Mouse (Mus musculus): Measurements from ENCODE around the gene Miga2. TPM values are rescaled to one million over a fixed set of nuclear protein-coding genes. Genes with fewer than 3 reads are reported as not detected.
A peak's percentile ranks its signal among the peaks of the same experiment; 100 is the strongest.

Gene Miga2
- polyA plus RNA-seq (2012; rRNA removed) (28.9 and 37.3 TPM in 2 replicates), polyA plus RNA-seq (2014; fragmentation: Nextera tagmentation; extraction: Ambion mirVana) (20.5 and 21.7 TPM in 2 replicates)

GRCm38 (mm10) chr2:30363773-30364650 lies at the start of gene Miga2:
TSS of gene Miga2 (plus strand) at chr2:30364233.
- H3K4me3 ChIP-seq (replicated peaks; ENCODE audit: low read length): peak within 1 kb of the TSS; percentile 93
- DNase-seq (ENCODE audit: low spot score): peak; percentile 99
- H3K9ac ChIP-seq (ENCODE audit: low read depth, low read length, severe bottlenecking): peak within 1 kb of the TSS; percentile 75
- H3K36me3 ChIP-seq (ENCODE audit: control insufficient read depth, insufficient read depth, low read length): peaks cover 21% of the 10 kb centered on the region
- H3K27me3 ChIP-seq (ENCODE audit: control insufficient read depth, insufficient read depth, low read length): no peaks in the 10 kb centered on the region
- peak; percentile 100 for ATAC-seq (ENCODE audit: low FRiP score, low read depth)
- peaks cover 11% of the 10 kb centered on the region for H3K4me1 ChIP-seq (ENCODE audit: control insufficient read depth, insufficient read depth, low read length)
- peak; percentile 19; the same call in 1 of the 2 replicates for TF ChIP-seq POLR2A (IDR thresholded peaks at IDR 0.05; ENCODE audit: borderline replicate concordance, extremely low read depth, insufficient read depth, insufficient read length)
- 0 out of 2 replicates have a peak within 1 kb of the TSS, but pooled peaks have one; percentile 19 for H3K27ac ChIP-seq (replicated peaks; ENCODE audit: low read depth, low read length)
- no peaks in the 10 kb centered on the region for H3K9me3 ChIP-seq (ENCODE audit: control insufficient read depth, low read length)
- peak within 1 kb of the TSS; percentile 90 for H3K4me2 ChIP-seq (replicated peaks; ENCODE audit: low read depth, low read length, severe bottlenecking)
- WGBS: 0% methylated on average over 52 of the region's 54 CpGs

DNA sequence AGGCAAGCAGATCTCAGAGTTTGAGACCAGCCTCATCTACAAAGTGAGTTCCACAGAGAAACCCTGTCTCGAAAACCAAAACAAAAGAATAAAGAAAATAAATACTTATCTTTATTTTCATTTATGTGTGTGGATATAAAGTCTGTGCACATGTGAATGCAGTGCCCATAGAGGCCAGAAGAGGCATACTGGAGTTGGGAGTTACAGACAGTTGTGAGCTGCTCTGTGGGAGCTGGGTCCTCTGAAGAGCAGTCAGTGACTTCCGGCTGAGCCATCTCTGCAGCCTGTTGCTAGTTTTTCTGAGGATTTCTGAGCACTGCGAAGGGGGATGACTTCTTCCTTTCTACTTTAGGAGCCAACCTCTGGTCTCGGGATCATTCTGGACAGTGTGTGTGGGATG lies 47.9 kb upstream of the Miga2 start:
- 90% methylated on average over 4 of the region's 4 CpGs for WGBS
- H3K4me3 ChIP-seq (replicated peaks; ENCODE audit: low read length): no peak overlapping the region
- TF ChIP-seq POLR2A (IDR thresholded peaks at IDR 0.05; ENCODE audit: borderline replicate concordance, extremely low read depth, insufficient read depth, insufficient read length): no peak
- H3K27ac ChIP-seq (replicated peaks; ENCODE audit: low read depth, low read length): no peak overlapping the region
- H3K4me2 ChIP-seq (replicated peaks; ENCODE audit: low read depth, low read length, severe bottlenecking): no peak overlapping the region
- no peaks in the 10 kb centered on the region for H3K4me1 ChIP-seq (ENCODE audit: control insufficient read depth, insufficient read depth, low read length)
- ATAC-seq (ENCODE audit: low FRiP score, low read depth) (no peak), DNase-seq (ENCODE audit: low spot score) (no peak)
- H3K9me3 ChIP-seq (ENCODE audit: control insufficient read depth, low read length): no peaks in the 10 kb centered on the region
- H3K27me3 ChIP-seq (ENCODE audit: control insufficient read depth, insufficient read depth, low read length): no peaks in the 10 kb centered on the region
- peaks cover 89% of the 10 kb centered on the region for H3K36me3 ChIP-seq (ENCODE audit: control insufficient read depth, insufficient read depth, low read length)
- H3K9ac ChIP-seq (ENCODE audit: low read depth, low read length, severe bottlenecking): no peak overlapping the region

GRCm38 (mm10) chr2:30316955-30317354 lies 47.1 kb upstream of the Miga2 start:
- no peaks in the 10 kb centered on the region for H3K9me3 ChIP-seq (ENCODE audit: control insufficient read depth, low read length)
- TF ChIP-seq POLR2A (IDR thresholded peaks at IDR 0.05; ENCODE audit: borderline replicate concordance, extremely low read depth, insufficient read depth, insufficient read length): no peak
- H3K9ac ChIP-seq (ENCODE audit: low read depth, low read length, severe bottlenecking): no peak overlapping the region
- H3K4me2 ChIP-seq (replicated peaks; ENCODE audit: low read depth, low read length, severe bottlenecking): no peak overlapping the region
- 95% methylated on average over 5 of the region's 5 CpGs for WGBS
- no peaks in the 10 kb centered on the region for H3K27me3 ChIP-seq (ENCODE audit: control insufficient read depth, insufficient read depth, low read length)
- H3K27ac ChIP-seq (replicated peaks; ENCODE audit: low read depth, low read length): no peak overlapping the region
- no peak overlapping the region for H3K4me3 ChIP-seq (replicated peaks; ENCODE audit: low read length)
- DNase-seq (ENCODE audit: low spot score) (no peak), ATAC-seq (ENCODE audit: low FRiP score, low read depth) (no peak)
- no peaks in the 10 kb centered on the region for H3K4me1 ChIP-seq (ENCODE audit: control insufficient read depth, insufficient read depth, low read length)
- H3K36me3 ChIP-seq (ENCODE audit: control insufficient read depth, insufficient read depth, low read length): peaks cover 92% of the 10 kb centered on the region

GRCm38 (mm10) chr2:30319260-30319659 lies 44.8 kb upstream of the Miga2 start:
- ATAC-seq (ENCODE audit: low FRiP score, low read depth) (no peak), DNase-seq (ENCODE audit: low spot score) (no peak)
- Histone ChIP-seq H3K4me2 (replicated peaks; ENCODE audit: low read depth, low read length, severe bottlenecking) (no peak overlapping the region), H3K27me3 (ENCODE audit: control insufficient read depth, insufficient read depth, low read length) (no peaks in the 10 kb centered on the region), H3K9ac (ENCODE audit: low read depth, low read length, severe bottlenecking) (no peak overlapping the region), H3K27ac (replicated peaks; ENCODE audit: low read depth, low read length) (no peak overlapping the region), H3K36me3 (ENCODE audit: control insufficient read depth, insufficient read depth, low read length) (peaks cover 92% of the 10 kb centered on the region), H3K4me3 (replicated peaks; ENCODE audit: low read length) (no peak overlapping the region), H3K4me1 (ENCODE audit: control insufficient read depth, insufficient read depth, low read length) (no peaks in the 10 kb centered on the region), H3K9me3 (ENCODE audit: control insufficient read depth, low read length) (no peaks in the 10 kb centered on the region)
- no peak for TF ChIP-seq POLR2A (IDR thresholded peaks at IDR 0.05; ENCODE audit: borderline replicate concordance, extremely low read depth, insufficient read depth, insufficient read length)
- 85% methylated on average over 4 of the region's 4 CpGs for WGBS

GRCm38 (mm10) chr2:30323111-30323510 lies 40.9 kb upstream of the Miga2 start:
- no peak overlapping the region for H3K27ac ChIP-seq (replicated peaks; ENCODE audit: low read depth, low read length)
- H3K27me3 ChIP-seq (ENCODE audit: control insufficient read depth, insufficient read depth, low read length): no peaks in the 10 kb centered on the region
- no peaks in the 10 kb centered on the region for H3K9me3 ChIP-seq (ENCODE audit: control insufficient read depth, low read length)
- no peak overlapping the region for H3K4me2 ChIP-seq (replicated peaks; ENCODE audit: low read depth, low read length, severe bottlenecking)
- no peak overlapping the region for H3K9ac ChIP-seq (ENCODE audit: low read depth, low read length, severe bottlenecking)
- ATAC-seq (ENCODE audit: low FRiP score, low read depth) (no peak), DNase-seq (ENCODE audit: low spot score) (no peak)
- no peak for TF ChIP-seq POLR2A (IDR thresholded peaks at IDR 0.05; ENCODE audit: borderline replicate concordance, extremely low read depth, insufficient read depth, insufficient read length)
- H3K4me3 ChIP-seq (replicated peaks; ENCODE audit: low read length): no peak overlapping the region
- peaks cover 92% of the 10 kb centered on the region for H3K36me3 ChIP-seq (ENCODE audit: control insufficient read depth, insufficient read depth, low read length)
- H3K4me1 ChIP-seq (ENCODE audit: control insufficient read depth, insufficient read depth, low read length): no peaks in the 10 kb centered on the region
- 90% methylated on average over 7 of the region's 7 CpGs for WGBS

Measured in limb, embryonic 14.5 days (tissue).